Mouse (Mus musculus) spleen, adult 12 weeks (tissue): ENCODE data around the gene Il17c.
A peak's percentile ranks its signal among the peaks of the same experiment; 100 is the strongest.

Experiments
- DNase-seq: peaks from one replicate; pipeline ENCODE4 v3.0.0; 2022; ENCODE audit warnings: low spot score

The Il17c gene

GRCm38 (mm10) chr8:122421376-122422070 lies at the start of gene Il17c:
Gene Il17c, plus strand, starts transcription at chr8:122422020.
- no peak for DNase-seq

- DNase-seq, result no peak
Observed at GRCm38 (mm10) chr8:122375320-122375719, 46.5 kb upstream of the Il17c start.

- no peak for DNase-seq
Observed at GRCm38 (mm10) chr8:122375751-122376364, 46.0 kb upstream of the Il17c start.

GRCm38 (mm10) chr8:122376365-122377231 lies 45.2 kb upstream of the Il17c start, which contains the start of gene Zc3h18:
Gene Zc3h18, plus strand, starts transcription at chr8:122376609.
- DNase-seq, result peak; percentile 99

- no peak for DNase-seq
Observed at GRCm38 (mm10) chr8:122383039-122383438, 38.8 kb upstream of the Il17c start.

- no peak for DNase-seq
Observed at GRCm38 (mm10) chr8:122389357-122389756, 32.5 kb upstream of the Il17c start.

- no peak for DNase-seq
Observed at GRCm38 (mm10) chr8:122390758-122391157, 31.1 kb upstream of the Il17c start.

- no peak for DNase-seq
Observed at GRCm38 (mm10) chr8:122393717-122394116, 28.1 kb upstream of the Il17c start.

- DNase-seq, result no peak
Observed at GRCm38 (mm10) chr8:122395291-122395690, 26.5 kb upstream of the Il17c start.

GRCm38 (mm10) chr8:122398186-122398585 lies 23.6 kb upstream of the Il17c start:
- no peak for DNase-seq

GRCm38 (mm10) chr8:122405146-122405805 lies 16.5 kb upstream of the Il17c start:
- DNase-seq, result no peak

GRCm38 (mm10) chr8:122407678-122408077 lies 14.1 kb upstream of the Il17c start:
- no peak for DNase-seq

- no peak for DNase-seq
Observed at GRCm38 (mm10) chr8:122414311-122414710, 7.5 kb upstream of the Il17c start.

- no peak for DNase-seq
Observed at GRCm38 (mm10) chr8:122415554-122415953, 6.3 kb upstream of the Il17c start.

- no peak for DNase-seq
Observed at GRCm38 (mm10) chr8:122419881-122420555, 1.8 kb upstream of the Il17c start.

GRCm38 (mm10) chr8:122423217-122423616 lies 1.4 kb downstream of the Il17c start:
- no peak for DNase-seq

- DNase-seq, result no peak
Observed at GRCm38 (mm10) chr8:122423659-122424058, 1.8 kb downstream of the Il17c start.

- no peak for DNase-seq
Observed at GRCm38 (mm10) chr8:122426145-122426544, 4.3 kb downstream of the Il17c start.

- DNase-seq, result no peak
Observed at GRCm38 (mm10) chr8:122427607-122428006, 5.8 kb downstream of the Il17c start.

- DNase-seq, result no peak
Observed at GRCm38 (mm10) chr8:122428163-122428562, 6.3 kb downstream of the Il17c start.

GRCm38 (mm10) chr8:122430058-122430636 lies 8.3 kb downstream of the Il17c start:
- peak; percentile 50 for DNase-seq
